Mouse (Mus musculus) monocyte, adult 5-6 weeks (primary cell): ENCODE measurements around the gene Ssh2. TPM values are rescaled to one million over a fixed set of nuclear protein-coding genes. Genes with fewer than 3 reads are reported as not detected.
A peak's percentile ranks its signal among the peaks of the same experiment; 100 is the strongest.

ENCODE experiments used
- ATAC-seq: fragments of 153-309, 156-312 bp; replicated peaks from 2 replicates; pipeline ENCODE4 v1.8.0; 2017; ENCODE audit warnings: mild to moderate bottlenecking; ENCODE audit not compliant: low TSS enrichment, insufficient number of reproducible peaks, severe bottlenecking, poor library complexity, low FRiP score
- total RNA-seq: library from RNA; stranded (forward); fragments of 200-1000, 200-491, 200-594 nt; gene quantifications from 3 replicates; pipeline ENCODE4 v1.2.3, GENCODE M21; 2017

Ssh2 gene
- total RNA-seq, 1 experiment from 2014 or later: 254 TPM

DNA sequence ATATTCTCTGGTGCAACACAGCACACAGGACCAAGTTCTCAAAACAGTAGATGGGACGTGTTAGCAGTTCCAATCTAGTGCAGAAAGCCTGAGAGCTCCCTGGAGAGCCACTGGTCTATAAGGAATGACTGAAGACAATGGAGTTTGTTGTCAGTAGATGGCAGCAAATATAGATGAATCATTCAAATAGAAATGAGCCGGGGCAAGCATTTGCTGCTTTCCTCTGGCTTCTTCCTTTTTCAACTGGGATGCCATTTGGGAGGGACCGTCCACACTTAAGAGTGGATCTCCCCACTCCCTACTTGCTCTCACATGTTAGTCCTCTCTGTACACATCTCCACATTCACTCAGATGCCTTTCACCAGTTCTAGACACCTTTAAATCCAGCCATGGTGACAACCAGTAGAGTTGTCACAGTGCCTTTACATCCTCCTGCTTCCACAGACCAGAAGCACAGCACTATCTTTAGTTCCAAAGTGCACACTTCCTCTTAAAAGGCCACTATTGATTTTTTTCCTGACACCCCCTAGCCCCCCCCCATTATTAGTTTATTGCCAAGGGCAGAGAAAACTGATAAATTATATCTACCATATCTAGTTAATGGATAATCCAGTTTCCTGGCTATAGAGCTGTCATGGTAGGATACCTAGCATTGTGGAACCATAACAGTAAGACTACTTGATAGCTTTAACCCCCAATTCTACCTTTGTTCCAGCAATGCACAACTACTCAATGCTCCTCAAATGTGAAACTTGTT, 101.8 kb downstream of the Ssh2 start:
- no peak for ATAC-seq

- no peak for ATAC-seq
These were observed 102.5 kb downstream of the Ssh2 start for GRCm38 (mm10) chr11:77318478-77319118.

- no peak for ATAC-seq
These were observed 105.1 kb downstream of the Ssh2 start for GRCm38 (mm10) chr11:77321214-77321613.

- no peak for ATAC-seq
These were observed 114.4 kb downstream of the Ssh2 start for GRCm38 (mm10) chr11:77330529-77330928.

DNA sequence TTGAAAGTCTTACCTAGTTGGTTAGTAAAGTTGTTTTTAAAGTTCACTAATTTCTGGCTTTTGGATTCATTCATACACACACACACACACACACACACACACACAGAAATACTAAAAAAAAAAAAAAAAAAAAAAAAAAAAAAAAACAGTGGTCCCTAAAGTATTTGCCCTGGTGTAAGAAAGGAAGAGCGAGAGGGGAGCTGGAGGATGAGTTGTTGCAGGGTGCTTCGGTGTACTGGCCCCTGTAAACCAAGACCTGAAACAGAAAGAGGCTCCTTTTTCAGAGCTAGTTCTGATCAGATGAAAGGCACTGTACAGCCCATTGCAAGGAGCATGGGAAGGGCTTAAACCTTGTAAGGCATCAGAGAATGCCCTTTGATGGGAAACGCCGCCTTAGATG, 131.2 kb downstream of the Ssh2 start:
- no peak for ATAC-seq

- peak; percentile 84 for ATAC-seq
These were observed 132.2 kb downstream of the Ssh2 start for GRCm38 (mm10) chr11:77348142-77348741.

DNA sequence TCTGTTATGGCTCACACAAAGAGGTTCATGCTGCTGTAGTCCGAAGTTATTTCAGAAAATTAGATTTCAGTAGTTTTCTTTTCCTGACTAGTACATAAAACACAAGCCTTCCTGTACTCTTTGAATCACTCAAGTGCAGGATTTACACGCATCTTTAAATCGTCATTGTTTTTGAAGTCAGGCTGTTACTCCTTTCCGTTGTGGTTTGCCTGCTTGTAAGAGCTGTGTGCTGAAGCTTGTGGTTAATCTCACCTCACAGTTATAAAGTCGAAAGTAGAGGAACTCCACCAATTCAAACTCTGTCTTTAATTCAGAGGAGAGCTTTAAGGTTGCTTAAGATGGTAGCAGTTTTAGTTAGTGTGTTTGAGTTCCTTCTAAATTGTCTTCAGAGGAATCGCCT, 132.9 kb downstream of the Ssh2 start:
- 0 out of 2 replicates have a peak, but pooled peaks have one; percentile 28 for ATAC-seq

DNA sequence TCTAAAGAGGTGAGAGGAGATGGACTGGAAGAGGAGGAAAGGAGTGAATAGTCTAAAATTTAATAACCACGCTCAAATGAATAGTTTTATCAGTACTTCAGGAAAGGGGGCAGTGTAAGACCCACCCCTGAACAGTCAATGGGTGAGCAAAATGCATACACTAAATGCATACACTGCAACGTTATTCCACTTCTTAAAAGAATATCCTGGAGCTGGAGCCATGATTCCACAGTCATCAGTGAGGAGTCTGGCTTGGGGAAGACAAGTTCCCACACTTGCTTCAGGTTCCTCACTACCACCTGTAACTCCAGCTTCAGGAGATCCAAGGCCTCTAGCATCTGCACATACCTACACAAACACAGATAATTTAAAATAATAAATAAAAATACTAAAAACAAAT, 133.6 kb downstream of the Ssh2 start:
- ATAC-seq: no peak

GRCm38 (mm10) chr11:77355055-77355454, 139.0 kb downstream of the Ssh2 start:
- ATAC-seq: no peak

DNA sequence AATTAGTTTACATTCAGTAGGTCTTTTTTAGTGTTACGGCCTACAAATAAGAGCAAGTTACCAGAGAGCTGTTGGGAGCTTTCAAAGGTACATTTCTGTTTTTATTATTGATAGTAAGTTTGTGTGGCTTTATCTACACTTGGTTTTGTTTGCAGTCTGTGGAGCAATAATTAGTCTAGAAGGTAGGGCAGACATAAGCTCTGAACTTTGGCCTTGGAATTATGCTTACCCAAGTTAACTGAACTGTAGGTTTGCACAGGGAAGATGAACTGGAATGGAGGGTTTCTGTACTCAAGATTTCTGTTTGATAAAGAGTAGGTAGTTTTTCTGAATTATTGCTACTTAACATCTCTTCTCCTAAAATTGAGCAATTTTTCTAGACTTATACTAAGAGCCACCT, 141.8 kb downstream of the Ssh2 start:
- no peak for ATAC-seq

GRCm38 (mm10) chr11:77363476-77363875, 147.4 kb downstream of the Ssh2 start:
- no peak for ATAC-seq

DNA sequence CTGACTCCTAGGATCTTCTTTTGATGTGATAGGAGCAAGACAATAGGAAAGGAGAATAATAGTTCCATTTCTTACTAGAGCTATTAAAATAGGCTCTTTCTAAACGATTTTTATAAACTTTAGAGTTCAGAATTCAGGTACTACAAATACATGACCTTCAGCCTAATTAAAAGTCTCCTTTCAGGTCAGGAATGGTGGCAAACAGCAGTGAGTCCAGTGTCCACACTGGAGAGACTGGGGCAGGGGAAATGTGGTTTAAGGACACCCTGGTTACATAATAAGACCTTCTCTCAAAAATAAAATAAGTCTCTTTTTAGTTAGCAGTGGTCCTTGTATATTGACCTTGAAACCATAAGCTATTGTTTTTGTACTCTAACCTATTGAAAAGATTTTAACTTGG, 148.3 kb downstream of the Ssh2 start:
- ATAC-seq: no peak

- ATAC-seq: no peak
These were observed 149.8 kb downstream of the Ssh2 start for GRCm38 (mm10) chr11:77365706-77366386.

DNA sequence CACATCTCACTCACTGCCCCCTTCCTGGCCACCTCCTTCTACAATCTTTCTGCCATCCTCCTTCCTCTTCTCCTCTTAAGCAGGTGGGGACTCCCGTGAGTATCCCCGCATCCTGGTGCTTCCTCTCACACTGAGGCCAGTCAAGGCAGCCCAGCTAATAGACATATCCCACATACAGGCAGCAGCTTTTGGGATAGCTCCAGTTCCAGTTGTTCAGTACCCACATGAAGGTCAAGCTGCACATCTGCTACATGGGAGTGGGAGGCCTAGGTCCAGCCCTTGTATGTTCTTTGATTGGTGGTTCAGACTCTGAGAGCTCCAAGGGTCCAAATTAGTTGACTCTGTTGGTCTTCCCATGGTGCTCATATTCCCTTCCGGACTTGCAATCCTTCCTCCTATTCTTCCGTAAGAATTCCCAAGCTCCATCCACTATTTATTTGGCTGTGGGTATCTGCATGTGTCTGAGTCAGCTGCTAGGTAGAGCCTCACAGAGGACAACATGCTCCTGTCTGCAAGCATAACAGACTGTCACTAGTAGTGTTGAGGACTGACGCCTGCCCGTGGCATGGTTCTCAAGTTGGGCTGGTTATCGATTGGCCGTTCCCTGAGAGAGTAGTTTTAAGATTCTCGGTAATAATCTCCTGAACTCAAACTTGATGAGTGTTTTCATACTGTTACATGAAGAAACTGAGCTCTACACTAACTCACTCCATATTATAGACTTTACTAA, 151.6 kb downstream of the Ssh2 start:
- ATAC-seq: no peak

DNA sequence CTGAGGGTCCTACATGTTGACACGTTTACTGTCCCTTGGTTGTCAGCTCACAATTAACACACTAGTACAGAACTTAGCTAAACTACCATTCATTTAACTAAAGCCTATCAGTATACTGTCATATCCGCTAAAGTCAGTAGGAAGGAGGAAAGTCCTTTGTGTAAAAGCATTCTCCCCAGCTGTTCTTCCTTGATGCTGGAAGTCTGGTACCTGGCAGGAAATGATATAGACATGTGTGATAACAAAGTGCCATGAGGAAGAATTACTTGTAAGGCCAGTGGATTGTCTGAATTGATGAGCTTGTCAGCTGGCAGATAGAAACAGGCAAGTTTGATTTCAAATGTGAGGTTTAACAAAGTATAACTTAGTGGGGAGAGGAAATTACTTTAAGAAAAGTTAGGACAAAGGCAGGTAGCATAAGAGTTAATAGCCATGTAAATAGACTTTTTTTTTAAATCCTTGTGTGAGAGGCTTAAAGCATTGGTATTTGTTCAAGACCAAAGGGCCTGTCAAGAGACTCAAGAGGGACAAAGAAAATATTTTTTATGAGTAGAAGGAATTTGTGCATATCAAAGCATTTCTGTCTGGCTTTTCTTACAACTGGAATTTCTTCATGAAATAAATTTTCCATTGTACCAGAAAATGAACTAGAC, 153.2 kb downstream of the Ssh2 start:
- ATAC-seq: no peak

DNA sequence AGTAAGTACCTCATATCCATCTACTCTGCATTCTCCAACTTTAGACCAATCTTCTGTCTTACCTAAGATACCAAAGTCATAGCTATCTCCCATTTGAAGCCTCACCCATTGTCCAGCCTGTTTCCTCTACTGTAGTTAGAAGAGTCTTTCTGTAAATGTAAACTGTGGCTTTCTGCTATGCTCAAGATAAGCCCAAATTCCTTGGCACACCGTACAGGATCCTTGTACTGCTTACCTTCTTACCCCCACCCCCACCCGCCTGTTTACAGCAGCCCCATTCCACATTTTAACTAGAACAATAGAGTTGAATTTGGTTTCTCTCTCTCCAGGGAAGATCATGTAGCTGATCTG, 153.7 kb downstream of the Ssh2 start:
- ATAC-seq: no peak

DNA sequence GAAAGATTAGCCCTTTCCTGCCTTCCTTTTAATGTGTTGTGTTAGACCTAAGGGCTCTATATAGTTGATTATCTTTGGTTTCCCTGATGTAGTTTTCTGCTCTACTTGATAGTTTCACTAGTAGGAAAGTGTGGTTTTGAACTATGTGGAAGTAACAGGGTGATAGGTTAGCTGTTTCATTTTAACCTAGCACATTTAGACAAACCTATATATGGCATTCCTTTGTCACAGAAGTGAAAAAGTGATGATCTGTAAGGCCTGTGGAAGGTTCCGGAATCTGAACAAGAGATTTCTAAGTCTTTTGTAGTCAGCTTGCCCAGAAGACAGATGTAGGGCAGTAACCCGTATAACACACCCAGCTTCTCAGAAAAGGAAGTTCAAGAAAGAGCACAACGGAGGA, 155.0 kb downstream of the Ssh2 start:
- peak; percentile 76 for ATAC-seq

GRCm38 (mm10) chr11:77371696-77372095, 155.6 kb downstream of the Ssh2 start:
- no peak for ATAC-seq
